Mouse (Mus musculus): Measurements from ENCODE around the gene Gm17349. TPM values are rescaled to one million over a fixed set of nuclear protein-coding genes. Genes with fewer than 3 reads are reported as not detected.

Gene Gm17349
- polyA plus RNA-seq, 1 experiment = not detected

GRCm38 (mm10) chr15:99725341-99726155 is 20.3 kb upstream of the Gm17349 start, which contains the start of gene Cox14:
TSS of gene Cox14 (plus strand) at chr15:99725618.
- Histone ChIP-seq H3K4me3 (ENCODE audit: control insufficient read depth, insufficient read depth, low read length) (peak within 1 kb of the TSS; percentile 66), H3K27me3 (ENCODE audit: control insufficient read depth, insufficient read depth, low read length) (no peaks in the 10 kb centered on the region), H3K4me1 (replicated peaks; ENCODE audit: control insufficient read depth, insufficient read depth, low read length) (peaks cover 10% of the 10 kb centered on the region), H3K36me3 (ENCODE audit: control insufficient read depth, insufficient read depth, low read length) (no peaks in the 10 kb centered on the region), H3K27ac (ENCODE audit: control insufficient read depth, insufficient read depth, low read length) (peak within 1 kb of the TSS; percentile 1)
- TF ChIP-seq CTCF (IDR thresholded peaks at IDR 0.05; ENCODE audit: borderline replicate concordance, control insufficient read depth, extremely low read depth, insufficient read depth, low read length, poor library complexity) (peak; percentile 91), POLR2A (IDR thresholded peaks at IDR 0.05; ENCODE audit: control insufficient read depth, extremely low read depth, insufficient read depth, low read length, poor library complexity) (peak; percentile 49; the same call in 1 of the 2 replicates)
- peak; percentile 89 for DNase-seq
- WGBS = under 1% methylated on average over 68 of the region's 68 CpGs

DNA sequence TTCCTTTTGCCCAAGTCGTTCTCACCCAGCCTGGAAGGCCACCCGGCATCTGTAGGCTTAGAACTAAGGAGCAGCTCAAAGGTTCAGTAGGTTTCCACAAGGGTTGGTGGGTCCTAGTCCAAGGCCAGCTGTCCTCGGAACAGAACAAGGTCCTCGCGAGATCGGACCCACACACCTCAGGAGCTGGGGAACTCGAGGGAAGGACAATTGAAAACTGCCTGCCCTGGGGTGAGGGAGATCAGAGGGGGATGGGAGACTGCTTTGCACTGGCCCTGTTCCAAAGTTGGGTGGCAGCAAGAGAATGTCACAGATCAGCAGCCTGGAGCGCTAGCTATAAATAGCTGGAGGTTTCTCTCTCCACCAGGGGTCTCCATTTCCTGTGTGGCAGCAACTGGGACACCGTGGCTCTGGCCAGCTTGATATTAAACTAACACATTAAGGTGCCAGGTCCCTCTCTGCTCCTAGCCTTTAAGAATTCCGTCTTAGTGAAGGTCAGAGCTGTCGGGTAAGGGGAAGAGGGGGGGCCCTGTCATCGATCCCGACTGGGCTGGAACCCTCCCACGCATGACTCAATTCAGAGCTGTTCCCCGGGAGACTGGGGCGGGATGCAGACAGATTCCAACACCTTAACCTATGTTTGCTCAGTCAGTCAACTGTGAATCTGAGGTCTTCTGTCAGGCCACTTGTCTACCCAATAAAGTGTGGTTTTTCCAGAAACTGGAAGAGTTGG is 19.2 kb upstream of the Gm17349 start:
- H3K27me3 ChIP-seq (ENCODE audit: control insufficient read depth, insufficient read depth, low read length) = no peaks in the 10 kb centered on the region
- peaks cover 10% of the 10 kb centered on the region for H3K4me1 ChIP-seq (replicated peaks; ENCODE audit: control insufficient read depth, insufficient read depth, low read length)
- no peaks in the 10 kb centered on the region for H3K36me3 ChIP-seq (ENCODE audit: control insufficient read depth, insufficient read depth, low read length)
- H3K27ac ChIP-seq (ENCODE audit: control insufficient read depth, insufficient read depth, low read length) = peak overlapping the region; percentile 9; the same call in 1 of the 2 replicates
- H3K4me3 ChIP-seq (ENCODE audit: control insufficient read depth, insufficient read depth, low read length) = peak overlapping the region; percentile 20; the same call in 1 of the 2 replicates
- peak; percentile 62 for DNase-seq
- TF ChIP-seq POLR2A (IDR thresholded peaks at IDR 0.05; ENCODE audit: control insufficient read depth, extremely low read depth, insufficient read depth, low read length, poor library complexity) (no peak), CTCF (IDR thresholded peaks at IDR 0.05; ENCODE audit: borderline replicate concordance, control insufficient read depth, extremely low read depth, insufficient read depth, low read length, poor library complexity) (peak; percentile 66; the same call in 1 of the 2 replicates)
- 21% methylated on average over 16 of the region's 16 CpGs for WGBS

DNA sequence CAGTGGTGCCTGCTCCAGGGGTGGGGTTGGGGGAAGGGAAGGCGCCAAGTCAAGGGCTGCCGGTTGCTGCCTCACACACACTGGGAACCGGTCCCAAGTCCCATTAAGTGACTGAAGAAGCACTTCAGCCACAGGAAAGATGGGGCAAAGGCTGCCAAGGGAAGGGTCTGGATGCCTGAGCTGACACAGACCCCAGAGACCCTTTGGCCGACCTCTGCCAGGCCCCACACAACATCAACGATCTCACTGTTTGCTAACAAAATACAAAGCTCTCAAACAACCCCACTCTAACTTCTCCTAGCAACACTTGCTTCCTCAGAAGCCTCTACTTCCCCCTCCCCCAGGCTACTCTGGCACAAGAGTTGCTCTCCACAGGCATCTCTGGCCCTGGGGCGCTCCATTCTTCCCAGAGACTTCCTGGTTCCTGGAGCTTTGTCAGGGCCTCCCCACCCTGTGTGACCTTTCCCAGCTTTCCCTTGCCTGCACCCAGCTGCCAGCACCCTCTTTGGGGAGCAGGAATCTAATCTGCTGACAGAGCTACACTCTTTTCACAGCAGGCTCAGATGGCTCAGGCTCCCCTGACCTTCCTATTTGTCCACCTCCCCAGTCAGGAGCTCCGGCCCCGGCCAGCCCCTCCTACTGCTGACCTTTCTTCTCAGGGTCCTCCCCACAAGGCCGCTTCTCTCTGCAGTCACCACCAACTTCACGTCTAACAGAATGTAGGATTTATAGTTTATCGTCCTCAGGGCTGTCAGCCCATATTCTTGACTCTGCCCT is 18.4 kb upstream of the Gm17349 start:
- WGBS = 64% methylated on average over 11 of the region's 11 CpGs
- DNase-seq = no peak
- Histone ChIP-seq H3K4me1 (replicated peaks; ENCODE audit: control insufficient read depth, insufficient read depth, low read length) (peaks cover 10% of the 10 kb centered on the region), H3K36me3 (ENCODE audit: control insufficient read depth, insufficient read depth, low read length) (no peaks in the 10 kb centered on the region), H3K27me3 (ENCODE audit: control insufficient read depth, insufficient read depth, low read length) (no peaks in the 10 kb centered on the region), H3K4me3 (ENCODE audit: control insufficient read depth, insufficient read depth, low read length) (no peak overlapping the region), H3K27ac (ENCODE audit: control insufficient read depth, insufficient read depth, low read length) (peak overlapping the region; percentile 9; the same call in 1 of the 2 replicates)
- TF ChIP-seq CTCF (IDR thresholded peaks at IDR 0.05; ENCODE audit: borderline replicate concordance, control insufficient read depth, extremely low read depth, insufficient read depth, low read length, poor library complexity) (no peak), POLR2A (IDR thresholded peaks at IDR 0.05; ENCODE audit: control insufficient read depth, extremely low read depth, insufficient read depth, low read length, poor library complexity) (no peak)

GRCm38 (mm10) chr15:99723120-99723514 is 17.8 kb upstream of the Gm17349 start:
- no peak overlapping the region for H3K27ac ChIP-seq (ENCODE audit: control insufficient read depth, insufficient read depth, low read length)
- WGBS = 69% methylated on average over 10 of the region's 10 CpGs
- no peak overlapping the region for H3K4me3 ChIP-seq (ENCODE audit: control insufficient read depth, insufficient read depth, low read length)
- DNase-seq = no peak
- peaks cover 10% of the 10 kb centered on the region for H3K4me1 ChIP-seq (replicated peaks; ENCODE audit: control insufficient read depth, insufficient read depth, low read length)
- TF ChIP-seq POLR2A (IDR thresholded peaks at IDR 0.05; ENCODE audit: control insufficient read depth, extremely low read depth, insufficient read depth, low read length, poor library complexity) (no peak), CTCF (IDR thresholded peaks at IDR 0.05; ENCODE audit: borderline replicate concordance, control insufficient read depth, extremely low read depth, insufficient read depth, low read length, poor library complexity) (no peak)
- no peaks in the 10 kb centered on the region for H3K36me3 ChIP-seq (ENCODE audit: control insufficient read depth, insufficient read depth, low read length)
- H3K27me3 ChIP-seq (ENCODE audit: control insufficient read depth, insufficient read depth, low read length) = no peaks in the 10 kb centered on the region

DNA sequence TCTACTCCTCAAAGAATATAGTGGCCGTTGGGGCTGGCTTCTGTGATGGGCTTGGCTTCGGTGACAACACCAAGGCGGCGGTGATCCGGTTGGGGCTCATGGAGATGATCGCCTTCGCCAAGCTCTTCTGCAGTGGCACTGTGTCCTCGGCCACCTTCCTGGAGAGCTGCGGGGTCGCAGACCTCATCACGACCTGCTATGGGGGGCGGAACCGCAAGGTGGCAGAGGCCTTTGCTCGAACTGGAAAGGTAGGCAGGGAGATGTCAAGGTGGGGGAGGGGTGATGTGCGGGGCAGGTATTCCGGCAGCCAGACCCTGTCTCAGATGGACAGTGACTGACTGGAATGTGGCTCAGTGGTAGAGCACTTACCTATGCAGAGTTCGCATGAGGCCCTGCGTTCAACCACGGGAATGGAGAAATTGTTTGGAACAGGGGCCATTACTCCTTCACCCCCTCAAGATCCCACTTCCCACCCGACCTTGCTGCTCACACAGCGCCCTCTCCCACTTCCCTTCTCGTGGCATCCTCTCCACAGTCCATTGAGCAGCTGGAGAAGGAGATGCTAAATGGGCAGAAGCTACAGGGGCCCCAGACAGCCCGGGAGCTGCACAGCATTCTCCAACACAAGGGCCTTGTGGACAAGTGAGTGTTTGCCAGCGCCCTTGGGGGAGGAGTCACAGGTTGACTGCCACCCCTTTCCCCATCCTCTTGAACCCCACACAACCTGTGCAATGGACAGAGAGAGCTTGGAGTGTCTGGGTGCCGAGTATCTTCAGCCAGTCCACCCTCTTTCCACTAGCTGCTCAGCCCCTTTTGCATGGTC is 16.8 kb upstream of the Gm17349 start:
- H3K27ac ChIP-seq (ENCODE audit: control insufficient read depth, insufficient read depth, low read length) = no peak overlapping the region
- no peaks in the 10 kb centered on the region for H3K36me3 ChIP-seq (ENCODE audit: control insufficient read depth, insufficient read depth, low read length)
- DNase-seq = no peak
- TF ChIP-seq POLR2A (IDR thresholded peaks at IDR 0.05; ENCODE audit: control insufficient read depth, extremely low read depth, insufficient read depth, low read length, poor library complexity) (no peak), CTCF (IDR thresholded peaks at IDR 0.05; ENCODE audit: borderline replicate concordance, control insufficient read depth, extremely low read depth, insufficient read depth, low read length, poor library complexity) (no peak)
- H3K4me1 ChIP-seq (replicated peaks; ENCODE audit: control insufficient read depth, insufficient read depth, low read length) = peaks cover 16% of the 10 kb centered on the region
- WGBS = 88% methylated on average over 25 of the region's 25 CpGs
- H3K27me3 ChIP-seq (ENCODE audit: control insufficient read depth, insufficient read depth, low read length) = no peaks in the 10 kb centered on the region
- H3K4me3 ChIP-seq (ENCODE audit: control insufficient read depth, insufficient read depth, low read length) = no peak overlapping the region
